Mouse (Mus musculus): Measurements from ENCODE around the gene Cntf. TPM values are rescaled to one million over a fixed set of nuclear protein-coding genes. Genes with fewer than 3 reads are reported as not detected.
"Not testable (repeated sequence)": the region's sequence is repeated elsewhere in the genome, so short reads cannot be mapped to it uniquely, and the experiment has no call there.

The Cntf gene
- polyA plus RNA-seq, 1 experiment from 2014 or later, result 1.3 TPM

GRCm38 (mm10) chr19:12731036-12731435 is 34.4 kb downstream of the Cntf start:
- Histone ChIP-seq H3K9me3 (ENCODE audit: control insufficient read depth, low read length) (no peaks in the 10 kb centered on the region), H3K36me3 (ENCODE audit: control insufficient read depth, insufficient read depth, low read length) (no peaks in the 10 kb centered on the region), H3K4me2 (ENCODE audit: low read length) (no peak overlapping the region), H3K9ac (ENCODE audit: low read depth, low read length) (no peak overlapping the region), H3K27ac (ENCODE audit: low read depth, low read length) (no peak overlapping the region), H3K4me1 (ENCODE audit: control insufficient read depth, insufficient read depth, low read depth, low read length) (no peaks in the 10 kb centered on the region), H3K4me3 (ENCODE audit: low read length) (no peak overlapping the region), H3K27me3 (replicated peaks; ENCODE audit: control insufficient read depth, insufficient read depth, low read length) (no peaks in the 10 kb centered on the region)
- ATAC-seq, result no peak
- WGBS, result 64% methylated on average over 1 of the region's 1 CpGs

GRCm38 (mm10) chr19:12725851-12726250 is 39.6 kb downstream of the Cntf start:
- H3K9ac ChIP-seq (ENCODE audit: low read depth, low read length), result no peak overlapping the region
- no peaks in the 10 kb centered on the region for H3K9me3 ChIP-seq (ENCODE audit: control insufficient read depth, low read length)
- no peak overlapping the region for H3K4me3 ChIP-seq (ENCODE audit: low read length)
- no peak overlapping the region for H3K27ac ChIP-seq (ENCODE audit: low read depth, low read length)
- ATAC-seq, result no peak
- H3K4me2 ChIP-seq (ENCODE audit: low read length), result no peak overlapping the region
- no peaks in the 10 kb centered on the region for H3K36me3 ChIP-seq (ENCODE audit: control insufficient read depth, insufficient read depth, low read length)
- H3K27me3 ChIP-seq (replicated peaks; ENCODE audit: control insufficient read depth, insufficient read depth, low read length), result no peaks in the 10 kb centered on the region
- WGBS, result 75% methylated on average over 1 of the region's 1 CpGs
- H3K4me1 ChIP-seq (ENCODE audit: control insufficient read depth, insufficient read depth, low read depth, low read length), result no peaks in the 10 kb centered on the region

- Histone ChIP-seq H3K4me1 (ENCODE audit: control insufficient read depth, insufficient read depth, low read depth, low read length) (no peaks in the 10 kb centered on the region), H3K36me3 (ENCODE audit: control insufficient read depth, insufficient read depth, low read length) (no peaks in the 10 kb centered on the region), H3K9ac (ENCODE audit: low read depth, low read length) (no peak overlapping the region), H3K4me3 (ENCODE audit: low read length) (no peak overlapping the region), H3K4me2 (ENCODE audit: low read length) (no peak overlapping the region), H3K9me3 (ENCODE audit: control insufficient read depth, low read length) (no peaks in the 10 kb centered on the region), H3K27ac (ENCODE audit: low read depth, low read length) (no peak overlapping the region), H3K27me3 (replicated peaks; ENCODE audit: control insufficient read depth, insufficient read depth, low read length) (no peaks in the 10 kb centered on the region)
- ATAC-seq, result no peak
- WGBS, result 77% methylated on average over 2 of the region's 3 CpGs
These were observed 43.1 kb downstream of the Cntf start for GRCm38 (mm10) chr19:12722308-12722707.

GRCm38 (mm10) chr19:12721596-12721995 is 43.8 kb downstream of the Cntf start:
- 93% methylated on average over 7 of the region's 7 CpGs for WGBS
- not testable (repeated sequence) for H3K9ac ChIP-seq (ENCODE audit: low read depth, low read length)

GRCm38 (mm10) chr19:12720919-12721318 is 44.5 kb downstream of the Cntf start:
- not testable (repeated sequence) for H3K4me3 ChIP-seq (ENCODE audit: low read length); H3K27ac ChIP-seq (ENCODE audit: low read depth, low read length); ATAC-seq; H3K36me3 ChIP-seq (ENCODE audit: control insufficient read depth, insufficient read depth, low read length); H3K9me3 ChIP-seq (ENCODE audit: control insufficient read depth, low read length); H3K27me3 ChIP-seq (replicated peaks; ENCODE audit: control insufficient read depth, insufficient read depth, low read length); H3K4me2 ChIP-seq (ENCODE audit: low read length); H3K9ac ChIP-seq (ENCODE audit: low read depth, low read length); H3K4me1 ChIP-seq (ENCODE audit: control insufficient read depth, insufficient read depth, low read depth, low read length)
- WGBS, result 90% methylated on average over 5 of the region's 5 CpGs

More at GRCm38 (mm10) chr19:12721596-12721995, 43.8 kb downstream of the Cntf start:
- H3K36me3 ChIP-seq (ENCODE audit: control insufficient read depth, insufficient read depth, low read length); H3K27me3 ChIP-seq (replicated peaks; ENCODE audit: control insufficient read depth, insufficient read depth, low read length); H3K9me3 ChIP-seq (ENCODE audit: control insufficient read depth, low read length); ATAC-seq; H3K4me1 ChIP-seq (ENCODE audit: control insufficient read depth, insufficient read depth, low read depth, low read length); H3K4me2 ChIP-seq (ENCODE audit: low read length); H3K27ac ChIP-seq (ENCODE audit: low read depth, low read length); H3K4me3 ChIP-seq (ENCODE audit: low read length): not testable (repeated sequence)

- ATAC-seq, result no peak
- Histone ChIP-seq H3K4me1 (ENCODE audit: control insufficient read depth, insufficient read depth, low read depth, low read length) (no peaks in the 10 kb centered on the region), H3K9ac (ENCODE audit: low read depth, low read length) (no peak overlapping the region), H3K9me3 (ENCODE audit: control insufficient read depth, low read length) (no peaks in the 10 kb centered on the region), H3K4me2 (ENCODE audit: low read length) (no peak overlapping the region), H3K27ac (ENCODE audit: low read depth, low read length) (no peak overlapping the region), H3K36me3 (ENCODE audit: control insufficient read depth, insufficient read depth, low read length) (no peaks in the 10 kb centered on the region), H3K4me3 (ENCODE audit: low read length) (no peak overlapping the region), H3K27me3 (replicated peaks; ENCODE audit: control insufficient read depth, insufficient read depth, low read length) (no peaks in the 10 kb centered on the region)
- WGBS, result 69% methylated on average over 2 of the region's 2 CpGs
These were observed 45.0 kb downstream of the Cntf start for GRCm38 (mm10) chr19:12720463-12720862.

- Histone ChIP-seq H3K9me3 (ENCODE audit: control insufficient read depth, low read length) (no peaks in the 10 kb centered on the region), H3K4me1 (ENCODE audit: control insufficient read depth, insufficient read depth, low read depth, low read length) (no peaks in the 10 kb centered on the region), H3K36me3 (ENCODE audit: control insufficient read depth, insufficient read depth, low read length) (no peaks in the 10 kb centered on the region), H3K4me3 (ENCODE audit: low read length) (no peak overlapping the region), H3K4me2 (ENCODE audit: low read length) (no peak overlapping the region), H3K27me3 (replicated peaks; ENCODE audit: control insufficient read depth, insufficient read depth, low read length) (no peaks in the 10 kb centered on the region), H3K27ac (ENCODE audit: low read depth, low read length) (no peak overlapping the region), H3K9ac (ENCODE audit: low read depth, low read length) (no peak overlapping the region)
- ATAC-seq, result no peak
- WGBS, result 87% methylated on average over 6 of the region's 6 CpGs
These were observed 46.2 kb downstream of the Cntf start for GRCm38 (mm10) chr19:12719189-12719588.

Other genes with a start within 250 kb of the Cntf start
- gene Fam111a, start 219.9 kb downstream of the Cntf start, polyA plus RNA-seq (2015; fragmentation: Nextera tagmentation; extraction: Ambion mirVana), result 6.2 and 6.9 TPM in 2 replicates
- 0.11 and 0.20 TPM in 2 replicates for gene Gm4952, start 165.7 kb downstream of the Cntf start, polyA plus RNA-seq (2015; fragmentation: Nextera tagmentation; extraction: Ambion mirVana)
- not detected in 2 replicates for gene Glyat, start 132.3 kb downstream of the Cntf start, polyA plus RNA-seq (2015; fragmentation: Nextera tagmentation; extraction: Ambion mirVana)
- gene Olfr1442, start 95.2 kb downstream of the Cntf start, polyA plus RNA-seq (2015; fragmentation: Nextera tagmentation; extraction: Ambion mirVana), result not detected in 2 replicates
- gene Olfr1443, start 87.5 kb downstream of the Cntf start, polyA plus RNA-seq (2015; fragmentation: Nextera tagmentation; extraction: Ambion mirVana), result not detected in 2 replicates
- gene Keg1, start 69.8 kb downstream of the Cntf start, polyA plus RNA-seq (2015; fragmentation: Nextera tagmentation; extraction: Ambion mirVana), result not detected in 2 replicates
- 10.5 TPM in 2 replicates for gene Zfp91, start 30.5 kb upstream of the Cntf start, polyA plus RNA-seq (2015; fragmentation: Nextera tagmentation; extraction: Ambion mirVana)
- gene Lpxn, start 30.6 kb upstream of the Cntf start, polyA plus RNA-seq (2015; fragmentation: Nextera tagmentation; extraction: Ambion mirVana), result 0.84 and 1.2 TPM in 2 replicates
- not detected in 2 replicates for gene Gm5244, start 81.0 kb upstream of the Cntf start, polyA plus RNA-seq (2015; fragmentation: Nextera tagmentation; extraction: Ambion mirVana)
- not detected in 2 replicates for gene Olfr1444, start 91.7 kb upstream of the Cntf start, polyA plus RNA-seq (2015; fragmentation: Nextera tagmentation; extraction: Ambion mirVana)
- not detected in 2 replicates for gene Olfr1445, start 118.2 kb upstream of the Cntf start, polyA plus RNA-seq (2015; fragmentation: Nextera tagmentation; extraction: Ambion mirVana)
- gene Olfr1446, start 127.9 kb upstream of the Cntf start, polyA plus RNA-seq (2015; fragmentation: Nextera tagmentation; extraction: Ambion mirVana), result not detected in 2 replicates
- gene Olfr1447, start 138.1 kb upstream of the Cntf start, polyA plus RNA-seq (2015; fragmentation: Nextera tagmentation; extraction: Ambion mirVana), result not detected in 2 replicates
- gene Olfr1448, start 158.8 kb upstream of the Cntf start, polyA plus RNA-seq (2015; fragmentation: Nextera tagmentation; extraction: Ambion mirVana), result not detected in 2 replicates
- gene Olfr1449, start 165.2 kb upstream of the Cntf start, polyA plus RNA-seq (2015; fragmentation: Nextera tagmentation; extraction: Ambion mirVana), result not detected in 2 replicates
- gene Olfr1450, start 184.6 kb upstream of the Cntf start, polyA plus RNA-seq (2015; fragmentation: Nextera tagmentation; extraction: Ambion mirVana), result not detected in 2 replicates
- gene Olfr1451, start 229.4 kb upstream of the Cntf start, polyA plus RNA-seq (2015; fragmentation: Nextera tagmentation; extraction: Ambion mirVana), result not detected in 2 replicates

Measured in hindbrain, embryonic 16.5 days (tissue).